Mouse (Mus musculus): ENCODE results near the gene 4933414I15Rik. TPM values are rescaled to one million over a fixed set of nuclear protein-coding genes. Genes with fewer than 3 reads are reported as not detected.

4933414I15Rik gene
- not detected in 2 replicates for polyA plus RNA-seq (2015; fragmentation: Nextera tagmentation; extraction: Ambion mirVana)

GRCm38 (mm10) chr11:50943506-50943905 lies at the start of gene 4933414I15Rik:
Gene 4933414I15Rik, minus strand, starts transcription at chr11:50943765.
- 73% methylated on average over 14 of the region's 14 CpGs for WGBS
- ATAC-seq (ENCODE audit: low FRiP score, low read depth) = no peak
- no peaks in the 10 kb centered on the region for H3K9me3 ChIP-seq

GRCm38 (mm10) chr11:50981667-50982066 lies 38.1 kb upstream of the 4933414I15Rik start, which contains the start of gene Olfr1377:
Gene Olfr1377, plus strand, starts transcription at chr11:50981967.
- Histone ChIP-seq H3K4me3 (no peak within 1 kb of the TSS), H3K36me3 (no peaks in the 10 kb centered on the region), H3K4me1 (no peaks in the 10 kb centered on the region), H3K4me2 (replicated peaks) (no peak within 1 kb of the TSS), H3K9ac (no peak within 1 kb of the TSS), H3K9me3 (no peaks in the 10 kb centered on the region), H3K27me3 (no peaks in the 10 kb centered on the region), H3K27ac (no peak within 1 kb of the TSS)
- ATAC-seq (ENCODE audit: low FRiP score, low read depth) = no peak
- 78% methylated on average over 5 of the region's 5 CpGs for WGBS

More at GRCm38 (mm10) chr11:50943506-50943905, at the start of gene 4933414I15Rik:
- Histone ChIP-seq H3K4me1 (peaks cover 6% of the 10 kb centered on the region; the same call in 1 of the 2 replicates), H3K4me2 (replicated peaks) (no peak within 1 kb of the TSS), H3K4me3 (no peak within 1 kb of the TSS), H3K27me3 (0 out of 2 replicates have a peak, but pooled peaks cover 5% of the 10 kb centered on the region), H3K9ac (no peak within 1 kb of the TSS), H3K36me3 (no peaks in the 10 kb centered on the region), H3K27ac (no peak within 1 kb of the TSS)

- H3K4me3 ChIP-seq = no peak overlapping the region
- H3K4me1 ChIP-seq = no peaks in the 10 kb centered on the region
- H3K9ac ChIP-seq = no peak overlapping the region
- H3K9me3 ChIP-seq = no peaks in the 10 kb centered on the region
- WGBS = 76% methylated on average over 4 of the region's 4 CpGs
- H3K4me2 ChIP-seq (replicated peaks) = no peak overlapping the region
- ATAC-seq (ENCODE audit: low FRiP score, low read depth) = no peak
- H3K27ac ChIP-seq = no peak overlapping the region
- H3K27me3 ChIP-seq = no peaks in the 10 kb centered on the region
- H3K36me3 ChIP-seq = no peaks in the 10 kb centered on the region
These were observed 33.7 kb upstream of the 4933414I15Rik start for GRCm38 (mm10) chr11:50977216-50977615.

GRCm38 (mm10) chr11:50966230-50966629 lies 22.7 kb upstream of the 4933414I15Rik start, which contains the start of gene Olfr1378:
Gene Olfr1378, plus strand, starts transcription at chr11:50966530.
- no peaks in the 10 kb centered on the region for H3K36me3 ChIP-seq
- no peak within 1 kb of the TSS for H3K9ac ChIP-seq
- H3K4me2 ChIP-seq (replicated peaks) = no peak within 1 kb of the TSS
- no peak within 1 kb of the TSS for H3K27ac ChIP-seq
- no peak within 1 kb of the TSS for H3K4me3 ChIP-seq
- ATAC-seq (ENCODE audit: low FRiP score, low read depth) = no peak
- WGBS = 72% methylated on average over 11 of the region's 11 CpGs
- H3K9me3 ChIP-seq = no peaks in the 10 kb centered on the region
- no peaks in the 10 kb centered on the region for H3K27me3 ChIP-seq
- H3K4me1 ChIP-seq = no peaks in the 10 kb centered on the region

- Histone ChIP-seq H3K9me3 (no peaks in the 10 kb centered on the region), H3K27me3 (no peaks in the 10 kb centered on the region), H3K4me2 (replicated peaks) (no peak overlapping the region), H3K36me3 (no peaks in the 10 kb centered on the region), H3K4me3 (no peak overlapping the region), H3K9ac (no peak overlapping the region), H3K27ac (no peak overlapping the region), H3K4me1 (no peaks in the 10 kb centered on the region)
- WGBS = 79% methylated on average over 2 of the region's 2 CpGs
- no peak for ATAC-seq (ENCODE audit: low FRiP score, low read depth)
These were observed 21.3 kb upstream of the 4933414I15Rik start for GRCm38 (mm10) chr11:50964886-50965285.

GRCm38 (mm10) chr11:50953665-50954064 lies 10.1 kb upstream of the 4933414I15Rik start, which contains the start of gene Prop1:
Gene Prop1, minus strand, starts transcription at chr11:50953765.
- WGBS = 72% methylated on average over 6 of the region's 6 CpGs
- no peak for ATAC-seq (ENCODE audit: low FRiP score, low read depth)
- Histone ChIP-seq H3K9ac (no peak within 1 kb of the TSS), H3K27me3 (no peaks in the 10 kb centered on the region), H3K4me3 (no peak within 1 kb of the TSS), H3K9me3 (no peaks in the 10 kb centered on the region), H3K4me2 (replicated peaks) (no peak within 1 kb of the TSS), H3K27ac (no peak within 1 kb of the TSS), H3K36me3 (no peaks in the 10 kb centered on the region), H3K4me1 (peaks cover 7% of the 10 kb centered on the region)

GRCm38 (mm10) chr11:50952290-50952689 lies 8.7 kb upstream of the 4933414I15Rik start:
- ATAC-seq (ENCODE audit: low FRiP score, low read depth) = no peak
- H3K4me2 ChIP-seq (replicated peaks) = no peak overlapping the region
- no peaks in the 10 kb centered on the region for H3K36me3 ChIP-seq
- no peak overlapping the region for H3K27ac ChIP-seq
- WGBS = 67% methylated on average over 14 of the region's 14 CpGs
- no peak overlapping the region for H3K9ac ChIP-seq
- no peaks in the 10 kb centered on the region for H3K9me3 ChIP-seq
- no peak overlapping the region for H3K4me3 ChIP-seq
- no peaks in the 10 kb centered on the region for H3K27me3 ChIP-seq
- H3K4me1 ChIP-seq = peaks cover 7% of the 10 kb centered on the region

GRCm38 (mm10) chr11:50942386-50942785 lies 1.2 kb downstream of the 4933414I15Rik start:
- H3K27me3 ChIP-seq = 0 out of 2 replicates have a peak, but pooled peaks cover 5% of the 10 kb centered on the region
- no peaks in the 10 kb centered on the region for H3K36me3 ChIP-seq
- H3K4me3 ChIP-seq = no peak overlapping the region
- H3K9ac ChIP-seq = no peak overlapping the region
- no peak for ATAC-seq (ENCODE audit: low FRiP score, low read depth)
- H3K4me2 ChIP-seq (replicated peaks) = no peak overlapping the region
- H3K9me3 ChIP-seq = no peaks in the 10 kb centered on the region
- no peak overlapping the region for H3K27ac ChIP-seq
- peaks cover 6% of the 10 kb centered on the region; the same call in 1 of the 2 replicates for H3K4me1 ChIP-seq
- WGBS = 66% methylated on average over 12 of the region's 12 CpGs

- Histone ChIP-seq H3K36me3 (no peaks in the 10 kb centered on the region), H3K4me2 (replicated peaks) (no peak overlapping the region), H3K9ac (no peak overlapping the region), H3K9me3 (no peaks in the 10 kb centered on the region), H3K27me3 (0 out of 2 replicates have a peak, but pooled peaks cover 5% of the 10 kb centered on the region), H3K27ac (no peak overlapping the region), H3K4me1 (peaks cover 6% of the 10 kb centered on the region; the same call in 1 of the 2 replicates), H3K4me3 (no peak overlapping the region)
- ATAC-seq (ENCODE audit: low FRiP score, low read depth) = no peak
- 33% methylated on average over 14 of the region's 14 CpGs for WGBS
These were observed 3.8 kb downstream of the 4933414I15Rik start for GRCm38 (mm10) chr11:50939621-50940366.

- no peak overlapping the region for H3K9ac ChIP-seq
- peaks cover 6% of the 10 kb centered on the region; the same call in 1 of the 2 replicates for H3K4me1 ChIP-seq
- whole genome bisulfite sequencing = 76% methylated on average over 8 of the region's 8 CpGs
- no peaks in the 10 kb centered on the region for H3K36me3 ChIP-seq
- no peak overlapping the region for H3K4me3 ChIP-seq
- H3K9me3 ChIP-seq = no peaks in the 10 kb centered on the region
- 0 out of 2 replicates have a peak, but pooled peaks cover 5% of the 10 kb centered on the region for H3K27me3 ChIP-seq
- H3K27ac ChIP-seq = no peak overlapping the region
- H3K4me2 ChIP-seq (replicated peaks) = no peak overlapping the region
- ATAC-seq (ENCODE audit: low FRiP score, low read depth) = no peak
These were observed 5.1 kb downstream of the 4933414I15Rik start for GRCm38 (mm10) chr11:50938435-50938834.

GRCm38 (mm10) chr11:50932040-50932439 lies 11.5 kb downstream of the 4933414I15Rik start:
- no peaks in the 10 kb centered on the region for H3K36me3 ChIP-seq
- 87% methylated on average over 1 of the region's 1 CpGs for WGBS
- H3K27ac ChIP-seq = no peak overlapping the region
- ATAC-seq (ENCODE audit: low FRiP score, low read depth) = no peak
- no peak overlapping the region for H3K9ac ChIP-seq
- peaks cover 12% of the 10 kb centered on the region for H3K27me3 ChIP-seq
- H3K4me2 ChIP-seq (replicated peaks) = peak overlapping the region; percentile 93
- H3K4me3 ChIP-seq = peak overlapping the region; percentile 67
- H3K4me1 ChIP-seq = peaks cover 7% of the 10 kb centered on the region; the same call in 1 of the 2 replicates
- no peaks in the 10 kb centered on the region for H3K9me3 ChIP-seq

- Histone ChIP-seq H3K36me3 (no peaks in the 10 kb centered on the region), H3K9ac (peak within 1 kb of the TSS; percentile 81), H3K27me3 (peaks cover 12% of the 10 kb centered on the region), H3K4me1 (peaks cover 7% of the 10 kb centered on the region; the same call in 1 of the 2 replicates), H3K4me3 (peak within 1 kb of the TSS; percentile 67), H3K4me2 (replicated peaks) (peak within 1 kb of the TSS; percentile 93), H3K27ac (peak within 1 kb of the TSS; percentile 28; the same call in 1 of the 2 replicates), H3K9me3 (no peaks in the 10 kb centered on the region)
- peak; percentile 95 for ATAC-seq (ENCODE audit: low FRiP score, low read depth)
- under 1% methylated on average over 18 of the region's 18 CpGs for WGBS
These were observed 12.1 kb downstream of the 4933414I15Rik start, which contains the start of gene Zfp354b for GRCm38 (mm10) chr11:50931451-50931866. Gene Zfp354b, minus strand, starts transcription at chr11:50931633.
